Mouse (Mus musculus) kidney, postnatal 36 days (tissue): ENCODE results near the gene Gm11639.

Experiments used
- DNase-seq, 2 experiments: peaks; one replicate each; pipeline ENCODE4 v3.0.0; 2021 to 2022; ENCODE audit warnings: mixed read lengths in 2 of 2

Gene Gm11639

DNA sequence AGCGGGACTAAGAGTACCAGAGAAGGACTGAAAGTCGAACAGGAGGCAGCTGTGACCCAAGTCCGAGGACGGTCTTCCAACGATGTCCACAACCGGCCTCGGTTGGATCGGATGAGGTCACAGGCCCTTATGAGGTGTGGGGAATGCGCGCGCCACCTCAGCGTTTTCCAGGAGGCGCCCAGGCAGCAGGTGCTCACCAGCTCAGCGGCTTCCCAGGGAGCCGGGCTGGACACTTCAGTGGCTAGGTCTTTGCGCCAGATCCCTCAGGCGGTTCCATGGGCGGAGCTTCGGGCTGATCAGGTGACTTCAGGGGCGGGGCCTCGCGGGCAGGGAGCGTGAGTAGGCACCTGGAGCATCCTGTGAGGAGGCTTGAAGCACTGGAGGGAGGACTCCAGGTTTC lies at the start of gene Gm11639:
Gene Gm11639, plus strand, starts transcription at position 160 of the 400 bp plus-strand sequence.
- DNase-seq, result peak; percentile 7 to 40

DNA sequence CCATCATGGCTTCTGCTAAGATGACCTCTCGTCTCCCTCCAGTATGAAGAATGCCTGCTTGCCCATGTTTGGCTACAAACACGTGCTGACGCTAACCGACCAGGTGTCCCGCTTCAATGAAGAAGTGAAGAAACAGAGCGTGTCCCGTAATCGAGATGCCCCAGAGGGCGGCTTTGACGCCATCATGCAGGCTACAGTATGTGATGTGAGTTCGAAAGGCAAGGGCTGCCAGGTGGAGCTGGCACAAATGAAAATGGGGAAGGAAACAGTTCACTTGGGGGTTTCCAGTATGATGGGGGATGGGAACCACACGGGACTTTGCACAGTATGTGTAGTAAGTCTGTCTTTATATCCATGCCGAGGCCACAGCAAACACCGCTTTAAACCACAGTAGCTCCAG lies 48.5 kb upstream of the Gm11639 start:
- no peak for DNase-seq

DNA sequence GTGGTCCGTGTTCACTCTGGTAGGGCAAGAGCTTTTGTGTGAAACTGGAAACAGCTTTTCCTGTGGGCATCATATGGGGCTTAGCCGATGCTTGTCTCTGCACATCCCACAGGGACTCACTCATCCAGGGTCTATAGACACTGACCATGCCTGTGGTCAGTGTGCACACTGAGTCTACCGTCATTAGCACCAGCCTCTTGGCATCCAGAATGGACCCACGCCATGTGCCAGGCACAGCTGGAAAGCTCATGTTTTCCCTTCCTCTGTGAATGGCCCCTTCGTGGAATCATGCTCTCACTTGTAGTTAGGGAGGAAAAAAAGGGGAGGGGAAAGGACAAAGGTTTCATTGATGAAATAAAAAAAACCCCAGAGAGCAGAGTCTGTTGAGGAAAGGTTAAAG lies 47.5 kb upstream of the Gm11639 start:
- DNase-seq, result no peak

DNA sequence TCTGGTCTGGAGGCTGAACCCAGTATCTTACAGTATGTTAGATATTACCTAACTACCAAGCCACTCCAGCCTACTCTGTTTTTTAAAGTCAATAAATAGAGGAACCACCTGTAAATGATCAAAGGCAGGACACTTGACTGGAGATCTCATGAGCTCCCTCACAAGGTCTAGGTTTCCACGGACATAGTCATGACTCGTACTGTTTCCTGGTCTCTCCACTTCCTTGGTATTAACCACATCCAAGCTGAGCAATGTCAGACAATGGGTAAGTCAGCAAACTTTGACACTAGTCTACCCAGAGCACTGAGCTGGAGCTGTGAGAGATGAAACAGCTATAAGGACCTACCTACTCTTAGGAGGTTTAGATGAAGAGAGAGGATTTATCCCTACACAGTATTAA lies 46.6 kb upstream of the Gm11639 start:
- no peak for DNase-seq

DNA sequence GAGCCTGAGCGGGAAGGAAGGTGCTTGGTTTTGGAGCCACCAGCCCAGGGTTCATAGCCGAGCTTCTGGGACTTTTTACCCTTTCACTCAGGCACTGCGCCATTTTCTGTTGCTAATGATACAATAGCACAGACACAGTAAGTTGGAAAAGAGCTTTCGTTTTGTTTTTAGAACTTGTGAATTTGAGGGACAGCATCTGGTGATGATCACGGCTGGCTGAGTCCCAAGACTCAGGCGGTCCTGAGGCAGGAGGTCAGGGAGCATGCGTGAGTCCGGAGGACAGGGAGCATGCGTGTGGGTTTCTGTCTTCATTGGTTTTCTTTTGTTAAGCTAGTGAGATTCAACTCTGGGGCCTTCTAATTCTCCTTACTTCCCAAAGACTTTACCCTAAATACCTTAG lies 45.9 kb upstream of the Gm11639 start:
- no peak for DNase-seq

DNA sequence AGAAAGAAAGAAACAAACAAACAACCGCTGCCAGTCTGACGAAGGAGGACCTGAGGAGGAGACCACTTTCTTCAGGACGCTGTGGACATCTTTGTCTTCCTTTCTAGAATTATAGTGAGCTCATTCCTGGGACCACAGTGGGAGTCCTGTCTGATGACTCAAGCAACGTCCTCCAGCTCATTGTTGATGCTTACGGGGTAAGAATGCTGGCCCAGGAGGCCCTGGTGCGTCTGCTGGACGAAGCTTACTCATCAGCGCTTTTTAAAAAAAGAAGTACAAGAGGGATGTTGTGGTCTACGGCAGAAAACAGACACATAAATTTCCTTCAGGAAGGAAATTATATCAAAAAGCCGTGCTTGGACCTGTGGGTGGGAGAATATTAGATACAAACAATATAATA lies 44.6 kb upstream of the Gm11639 start:
- DNase-seq, result no peak

DNA sequence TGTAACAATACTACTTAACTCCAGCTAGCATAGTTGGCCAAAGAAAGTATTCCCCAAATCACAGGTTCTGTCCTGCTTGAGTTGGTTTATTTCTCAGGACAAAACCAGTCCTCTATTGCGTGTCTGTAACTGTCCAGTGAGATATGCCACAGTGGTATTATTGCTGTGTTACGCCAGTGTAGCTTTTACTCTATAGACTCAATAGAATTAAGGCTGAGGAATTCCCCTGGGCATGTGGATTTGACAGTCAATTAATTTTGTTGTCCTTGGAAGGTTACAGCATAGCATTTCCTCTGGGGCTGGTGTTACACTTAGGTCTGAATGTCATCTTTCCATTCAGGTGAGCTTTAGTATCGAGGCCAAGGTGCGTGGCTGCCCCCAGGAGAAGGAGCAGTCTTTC lies 42.3 kb upstream of the Gm11639 start:
- DNase-seq, result no peak

DNA sequence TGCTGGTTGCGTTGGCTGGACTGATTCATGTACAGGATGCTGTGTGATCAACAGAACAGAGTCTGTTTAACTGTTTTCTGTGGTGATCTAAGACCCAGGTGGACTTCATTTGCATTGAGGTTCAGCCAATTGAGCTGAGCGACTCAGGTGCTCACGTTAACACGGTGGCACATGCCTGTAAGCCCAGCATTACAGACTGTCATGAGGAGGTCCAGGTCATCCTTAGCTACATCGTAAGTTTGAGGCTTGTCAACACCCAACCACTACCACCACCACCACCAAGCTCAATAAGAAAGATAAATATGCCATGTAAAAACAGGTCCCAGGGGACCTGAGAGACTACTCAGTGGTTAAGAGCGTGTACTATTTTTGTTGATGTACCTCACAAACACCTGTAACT lies 40.1 kb upstream of the Gm11639 start:
- no peak for DNase-seq

DNA sequence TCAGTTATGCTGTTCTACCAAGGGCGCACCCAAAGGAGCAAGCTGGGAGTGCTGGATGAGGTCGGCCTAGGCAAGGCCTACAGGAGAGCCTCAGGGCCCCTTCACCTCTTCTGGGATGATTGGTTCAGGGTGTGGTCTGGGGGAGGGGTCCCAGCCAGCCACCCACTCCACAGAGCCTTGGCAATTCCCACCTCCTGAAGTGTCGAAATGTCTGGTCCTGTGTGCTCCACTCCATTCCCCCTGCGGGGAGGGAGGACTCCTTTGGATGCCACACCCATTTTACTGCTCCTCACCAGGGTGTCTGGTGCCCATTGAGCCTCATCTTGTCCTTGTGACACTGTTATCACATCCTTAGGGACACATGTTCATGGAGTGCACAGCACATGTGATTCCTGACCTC lies 39.3 kb upstream of the Gm11639 start:
- DNase-seq, result no peak

DNA sequence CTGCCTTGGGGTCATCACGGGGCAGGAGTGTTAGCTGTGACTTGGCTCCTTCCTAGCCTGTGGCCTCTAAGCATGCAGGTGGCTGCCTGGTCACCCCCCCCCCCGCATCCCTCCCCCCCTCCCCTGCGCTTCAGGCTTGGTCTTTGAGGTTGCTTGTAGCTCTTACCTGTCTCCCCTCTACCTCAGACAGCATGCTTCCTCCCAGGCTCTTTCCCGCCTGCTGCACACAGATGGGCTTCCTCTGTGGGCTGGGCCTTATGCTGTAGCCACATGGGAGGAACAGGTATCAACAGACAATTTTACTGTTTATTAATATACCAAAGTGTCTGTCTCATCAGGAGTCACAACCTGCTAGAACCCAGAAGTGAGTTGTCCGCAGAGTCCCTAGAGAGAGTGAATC lies 38.9 kb upstream of the Gm11639 start:
- no peak for DNase-seq

DNA sequence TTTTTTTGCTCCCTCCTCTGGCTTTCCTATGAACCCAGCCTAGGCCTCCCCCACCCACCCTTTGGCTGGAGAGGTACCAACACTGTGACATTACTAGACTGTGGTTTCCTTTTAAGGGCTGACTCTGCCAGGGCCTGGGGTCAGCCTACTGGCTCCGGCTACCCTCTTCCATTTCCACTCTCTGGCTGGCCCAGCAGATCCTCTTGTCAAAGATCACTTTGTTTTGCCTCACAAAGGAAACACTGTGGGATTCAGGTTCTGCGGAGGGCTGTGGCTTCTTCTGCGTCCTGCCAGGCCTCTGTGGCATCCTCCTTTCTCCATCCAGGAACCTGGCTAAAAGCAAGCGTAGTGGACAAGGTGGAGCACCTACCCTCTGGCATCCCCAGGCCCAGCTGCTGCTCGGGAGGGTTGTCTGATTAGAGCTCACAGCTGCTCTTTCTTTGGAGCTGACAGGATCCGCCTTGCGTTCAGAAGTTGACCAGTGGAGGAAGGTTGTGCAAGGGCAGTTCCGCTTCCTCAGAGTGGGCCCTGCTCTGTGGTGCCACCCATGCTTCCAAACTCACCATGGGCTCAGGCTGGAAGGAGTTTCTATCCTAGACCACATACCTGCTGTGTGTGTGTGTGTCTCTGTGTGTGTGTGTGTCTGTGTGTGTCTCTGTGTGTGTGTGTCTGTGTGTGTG lies 38.2 kb upstream of the Gm11639 start:
- no peak for DNase-seq

DNA sequence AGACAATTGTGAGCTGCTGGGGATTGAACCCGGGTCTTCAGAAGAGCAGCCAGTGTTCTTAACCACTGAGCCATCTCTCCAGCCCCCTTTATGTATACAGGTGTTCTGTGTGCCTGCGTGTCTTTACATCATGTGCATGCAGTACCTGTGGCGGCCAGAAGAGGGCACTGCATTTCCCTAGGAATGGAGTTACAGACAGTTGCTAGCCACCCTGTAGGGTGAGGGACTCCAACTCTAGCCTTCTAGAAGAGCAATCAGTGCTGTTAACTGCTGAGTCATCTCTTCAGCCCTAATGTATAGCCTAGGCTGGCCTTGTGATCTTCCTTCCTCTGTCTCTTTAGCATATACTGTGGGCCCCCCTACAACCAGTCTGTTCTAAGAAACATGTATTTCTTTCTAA lies 36.9 kb upstream of the Gm11639 start:
- peak in 1 of 2 experiments; percentile 64 for DNase-seq

DNA sequence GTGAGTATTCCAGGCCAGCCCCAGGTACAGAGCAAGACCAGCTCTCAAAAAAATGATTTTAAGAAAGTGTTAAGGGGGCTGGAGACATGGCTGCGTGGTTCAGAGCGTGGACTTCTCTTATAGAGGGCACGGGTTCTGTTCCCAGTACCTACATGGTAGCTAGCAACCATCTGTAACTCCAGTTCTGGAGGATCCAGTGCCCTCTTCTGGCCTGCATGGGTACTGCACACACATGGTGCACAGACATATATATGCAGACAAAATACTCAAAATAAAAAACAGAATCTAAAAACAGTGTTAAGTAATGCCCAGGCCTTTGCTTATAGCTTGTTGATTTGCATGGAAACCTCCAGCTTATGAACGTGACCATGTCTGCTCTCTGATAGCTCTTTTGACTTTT lies 24.9 kb upstream of the Gm11639 start:
- no peak for DNase-seq

DNA sequence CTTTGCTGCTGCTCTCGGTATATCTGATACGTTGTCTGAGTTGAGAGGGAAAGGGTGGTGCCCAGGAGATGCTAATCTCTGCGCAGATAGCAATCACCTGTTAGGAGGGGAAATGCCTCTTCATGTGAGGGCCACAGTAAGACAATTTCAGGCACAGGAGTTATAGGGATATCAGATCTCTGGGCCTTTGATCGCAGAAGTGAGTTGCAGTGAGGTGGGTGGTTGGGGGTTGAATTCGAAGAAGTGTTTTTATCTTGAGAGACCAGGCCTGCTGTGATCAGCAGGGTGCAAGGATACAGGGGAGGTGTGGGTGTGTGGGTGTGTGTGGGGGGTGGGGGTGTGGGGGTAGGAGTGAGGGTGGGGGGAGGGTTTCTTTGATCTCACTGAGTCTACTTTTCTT lies 24.4 kb upstream of the Gm11639 start:
- DNase-seq, result no peak

DNA sequence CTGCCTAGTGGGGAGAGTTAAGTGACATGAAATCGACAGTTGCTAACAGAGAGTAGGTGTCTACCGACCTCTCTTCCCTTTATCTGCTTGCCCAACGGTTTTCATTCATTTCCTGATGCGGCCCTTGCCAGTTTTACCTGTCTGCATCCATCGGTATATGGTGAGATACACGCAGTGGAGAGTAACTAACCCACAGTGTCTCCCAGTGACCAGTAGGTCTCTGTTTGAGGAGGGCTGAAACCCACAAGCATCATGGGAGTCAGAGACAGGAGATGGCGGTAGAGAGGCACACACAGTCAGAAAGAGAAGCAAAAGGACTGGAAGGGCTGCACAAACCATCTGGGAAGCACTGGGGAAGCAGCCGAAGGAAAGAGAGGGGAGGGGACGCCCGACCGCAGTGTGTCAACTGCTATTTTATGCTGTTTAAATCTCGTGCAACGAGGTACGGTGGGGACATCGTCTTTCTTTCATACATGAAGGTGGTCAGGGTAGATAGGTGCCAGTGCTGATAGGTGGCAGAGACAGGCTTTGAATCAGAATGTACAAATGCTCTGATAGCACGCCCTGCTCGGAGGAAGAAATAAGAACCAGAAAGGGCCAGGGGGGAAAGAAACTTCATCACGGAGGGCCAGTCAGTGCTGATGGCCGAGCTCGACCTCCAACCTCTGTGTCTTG lies 23.8 kb upstream of the Gm11639 start:
- no peak for DNase-seq

DNA sequence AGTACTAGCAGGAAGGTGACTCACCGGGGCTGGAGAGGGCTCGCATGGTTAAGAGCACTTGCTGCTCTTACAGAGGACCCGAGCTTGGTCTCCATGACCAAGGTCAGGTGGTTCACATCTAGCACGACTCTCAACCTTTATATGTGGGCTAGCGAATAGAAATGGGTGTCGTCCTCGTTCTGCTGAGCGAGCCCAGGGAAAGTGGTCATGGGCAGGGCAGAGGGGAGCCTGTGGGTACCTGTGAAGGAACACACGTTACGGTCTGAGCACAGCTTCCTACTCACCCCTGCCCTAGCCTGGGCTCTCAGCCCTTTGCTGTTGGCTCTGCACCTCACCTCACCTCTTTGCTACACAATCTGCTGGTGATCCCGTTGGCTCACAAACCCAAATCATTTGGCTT lies 22.9 kb upstream of the Gm11639 start:
- no peak for DNase-seq

DNA sequence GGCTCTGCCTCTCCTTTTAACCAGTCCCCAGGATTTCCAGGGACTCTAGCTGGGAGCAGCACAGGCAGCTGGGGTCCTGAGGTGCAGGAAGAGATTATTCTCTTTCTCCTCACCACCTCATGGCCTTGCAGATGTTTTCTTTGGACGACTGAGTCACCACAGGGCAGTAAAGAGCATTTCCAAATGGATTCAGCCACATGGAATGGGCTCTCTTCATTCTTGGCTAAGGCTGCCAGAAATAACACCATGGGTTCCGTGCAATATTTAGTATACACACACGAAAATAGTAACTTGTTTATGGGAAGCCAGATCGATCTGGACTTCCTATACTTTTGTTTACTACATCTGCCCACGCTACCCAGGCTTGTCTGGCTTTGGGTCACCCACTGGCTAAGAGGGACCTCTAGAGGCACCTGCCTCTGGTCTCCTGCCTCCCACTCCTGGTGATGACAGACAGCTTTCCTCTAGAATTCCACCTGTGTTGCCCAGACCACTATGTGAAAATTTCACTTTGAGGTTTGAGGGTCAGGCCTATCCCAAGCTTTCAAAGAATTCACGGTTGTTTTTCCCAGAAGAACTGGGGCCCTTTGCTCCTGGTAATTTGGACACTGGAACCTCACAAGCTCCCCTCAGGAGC lies 22.1 kb upstream of the Gm11639 start:
- peak in 1 of 2 experiments; percentile 3 for DNase-seq

DNA sequence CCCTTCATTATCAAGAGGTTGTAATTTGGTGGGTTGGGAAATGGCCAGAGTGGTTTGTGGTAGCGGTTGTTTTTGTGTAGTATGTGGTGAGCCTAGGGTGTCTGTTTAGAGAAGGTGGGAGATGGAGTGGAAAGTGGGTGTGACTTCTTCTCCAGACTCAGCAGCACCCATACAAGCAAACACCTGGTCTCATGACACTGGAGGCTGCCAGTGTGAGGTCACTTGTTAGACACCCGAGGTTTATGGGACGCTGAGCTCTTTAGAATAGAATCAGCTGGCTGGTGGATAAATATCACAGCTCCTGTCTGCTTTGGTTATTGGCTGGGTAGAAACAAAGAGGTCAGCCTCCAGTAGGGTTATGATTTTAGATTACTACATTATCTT lies 21.6 kb upstream of the Gm11639 start:
- no peak for DNase-seq

DNA sequence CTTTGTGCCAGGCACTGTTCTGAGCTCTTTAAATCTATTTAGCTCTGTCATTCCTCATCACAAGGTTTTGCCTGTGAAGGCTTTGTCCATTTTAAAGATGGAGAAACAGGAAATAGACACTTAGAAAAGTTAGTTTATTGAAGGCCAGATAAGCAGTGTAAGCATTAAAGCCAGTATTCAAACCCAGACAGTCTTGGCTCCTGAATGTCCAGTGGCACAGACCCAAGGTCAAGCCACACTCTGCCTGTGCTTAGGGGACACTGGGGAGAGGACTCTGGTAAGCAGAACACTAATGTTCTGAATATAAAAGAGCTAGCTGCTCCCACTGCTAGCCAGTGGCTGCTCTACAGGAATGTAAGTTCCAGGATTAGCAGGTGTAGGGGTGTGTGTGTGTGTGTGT lies 21.1 kb upstream of the Gm11639 start:
- peak; percentile 11 to 26 for DNase-seq

DNA sequence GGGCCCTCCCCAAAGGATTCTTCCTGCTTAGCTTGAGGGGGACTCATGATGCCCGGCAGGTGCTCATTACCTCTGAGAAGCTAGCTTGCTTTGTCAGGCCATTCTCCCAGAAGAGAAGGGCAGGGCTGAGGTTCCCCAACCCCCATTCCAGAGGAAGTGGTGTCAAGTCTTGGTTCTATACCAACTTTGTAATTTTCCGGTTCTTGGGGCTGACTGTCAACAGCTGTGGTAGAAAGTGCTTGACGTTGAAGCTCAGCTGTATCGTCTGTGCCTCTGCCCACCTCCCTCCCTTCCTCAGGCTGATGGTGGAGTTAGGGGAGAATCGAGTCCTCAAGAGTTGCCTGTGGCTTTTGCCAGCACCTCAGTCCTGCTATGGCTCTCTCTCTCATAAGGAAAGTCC lies 18.1 kb upstream of the Gm11639 start:
- no peak for DNase-seq

DNA sequence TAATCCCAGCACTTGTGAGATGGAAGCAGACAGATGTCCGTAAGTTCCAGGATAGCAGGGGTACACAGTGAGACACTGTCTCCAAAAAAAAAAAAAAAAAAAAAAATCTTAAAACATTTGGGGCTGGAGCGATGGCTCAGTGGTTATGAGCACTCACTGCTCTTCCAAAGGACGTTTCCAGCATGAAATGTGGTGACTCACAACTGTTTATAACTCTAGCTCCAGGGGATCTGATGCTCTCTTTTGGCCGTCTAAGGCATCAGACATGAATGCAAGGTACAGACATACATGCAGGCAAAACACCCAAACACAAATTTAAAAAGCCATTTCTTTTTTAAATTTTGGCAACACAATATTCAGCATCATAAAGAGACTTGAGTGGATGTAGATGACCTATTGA lies 12.1 kb upstream of the Gm11639 start:
- no peak for DNase-seq

DNA sequence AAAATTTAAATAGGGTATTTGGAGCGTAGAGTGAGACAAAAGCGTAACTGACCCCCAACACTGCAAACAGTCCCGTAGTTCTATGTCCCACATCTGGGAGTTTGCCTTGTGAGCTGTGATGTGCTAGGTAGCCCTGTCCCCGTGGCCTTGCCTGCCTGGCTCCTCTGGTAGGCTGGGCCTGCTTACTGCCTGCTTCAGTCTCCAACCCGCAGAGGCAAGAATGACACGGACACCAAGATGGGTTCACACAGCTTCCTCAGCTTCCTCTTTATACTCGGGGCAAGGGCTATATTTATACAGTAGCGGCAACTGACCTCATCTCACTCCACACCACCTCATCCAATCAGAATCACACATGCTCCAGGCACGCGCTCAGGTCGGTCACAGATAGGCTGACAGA lies 10.7 kb upstream of the Gm11639 start:
- DNase-seq, result no peak

DNA sequence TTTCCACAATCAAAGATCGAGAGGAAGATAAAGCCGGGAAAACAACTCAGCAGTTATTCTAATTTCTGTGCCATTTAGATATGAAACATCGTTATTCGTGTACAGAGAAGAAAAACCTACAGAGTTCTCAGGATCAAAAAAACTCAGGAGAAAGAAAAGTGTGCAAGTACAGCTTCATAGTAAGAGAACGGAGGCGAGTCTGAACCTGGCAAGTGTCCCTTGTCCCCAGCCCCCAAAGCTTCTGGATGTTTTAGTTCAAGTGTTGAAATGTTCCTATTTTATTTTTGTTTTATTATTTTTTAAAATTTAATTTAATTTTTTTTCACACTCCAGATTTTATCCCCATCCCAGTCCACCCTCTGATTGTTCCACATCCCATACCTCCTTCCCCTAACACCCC lies 7.7 kb downstream of the Gm11639 start:
- no peak for DNase-seq

DNA sequence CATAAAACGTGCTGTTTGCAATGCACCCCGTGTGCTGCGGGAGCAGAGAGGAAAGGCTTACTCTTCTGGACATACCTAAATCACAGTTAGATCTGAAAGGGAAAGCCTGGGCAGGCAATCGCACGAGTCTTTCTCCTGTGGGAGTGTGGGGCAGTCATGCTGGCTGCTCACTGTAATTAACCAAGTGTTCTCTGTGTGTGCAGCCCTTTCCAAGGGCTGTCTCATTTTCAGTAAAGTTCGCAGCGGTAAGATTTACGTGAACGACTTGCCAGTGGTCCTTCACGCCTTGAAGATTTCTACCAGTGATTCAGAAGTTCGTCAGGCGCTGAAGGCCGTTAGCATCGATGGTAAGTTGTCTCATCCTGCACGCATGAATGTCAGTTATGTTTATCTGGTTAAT lies 18.6 kb downstream of the Gm11639 start:
- DNase-seq, result no peak

DNA sequence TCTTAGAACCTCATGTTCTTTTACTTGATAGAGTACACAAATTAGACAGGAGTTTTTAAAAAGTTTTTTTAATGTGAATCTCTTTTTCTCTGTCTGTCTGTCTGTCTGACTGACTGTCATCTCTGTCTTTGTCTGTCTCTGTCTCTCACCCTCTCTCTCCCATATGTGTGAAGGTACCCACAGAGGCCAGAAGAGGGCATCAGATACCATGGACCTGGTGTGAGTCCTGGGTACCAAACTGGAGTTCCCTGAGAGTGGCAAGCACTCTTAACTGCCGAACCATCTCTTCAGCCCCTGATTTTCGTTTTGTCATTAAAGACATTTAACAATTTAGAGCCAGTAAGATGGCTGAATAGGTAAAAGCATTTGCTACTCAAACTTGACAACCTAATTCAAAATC lies 21.6 kb downstream of the Gm11639 start:
- DNase-seq, result no peak
